Mouse (Mus musculus): ENCODE results near the gene Nrxn3. TPM values are rescaled to one million over a fixed set of nuclear protein-coding genes. Genes with fewer than 3 reads are reported as not detected.

The Nrxn3 gene
- polyA plus RNA-seq, 1 experiment, result 0.09 TPM

GRCm38 (mm10) chr12:89711791-89712190 lies 989.1 kb downstream of the Nrxn3 start:
- Histone ChIP-seq H3K27me3 (replicated peaks) (no peaks in the 10 kb centered on the region), H3K4me3 (replicated peaks) (no peak overlapping the region), H3K9me3 (peaks cover 3% of the 10 kb centered on the region; the same call in 1 of the 2 replicates), H3K4me1 (no peaks in the 10 kb centered on the region), H3K36me3 (replicated peaks; ENCODE audit: low read length) (no peaks in the 10 kb centered on the region)
- TF ChIP-seq GATA1 (IDR thresholded peaks at IDR 0.05; ENCODE audit: borderline replicate concordance, low read length) (no peak), FLI1 (IDR thresholded peaks at IDR 0.05; ENCODE audit: low read length) (no peak)

- no peaks in the 10 kb centered on the region for H3K36me3 ChIP-seq (replicated peaks; ENCODE audit: low read length)
- peak overlapping the region; percentile 74 for H3K4me3 ChIP-seq (replicated peaks)
- H3K9me3 ChIP-seq, result no peaks in the 10 kb centered on the region
- no peaks in the 10 kb centered on the region for H3K27me3 ChIP-seq (replicated peaks)
- peaks cover 5% of the 10 kb centered on the region; the same call in 1 of the 2 replicates for H3K4me1 ChIP-seq
- TF ChIP-seq FLI1 (IDR thresholded peaks at IDR 0.05; ENCODE audit: low read length), result no peak
- TF ChIP-seq GATA1 (IDR thresholded peaks at IDR 0.05; ENCODE audit: borderline replicate concordance, low read length), result no peak
Observed at GRCm38 (mm10) chr12:89719194-89720080, 996.8 kb downstream of the Nrxn3 start.

GRCm38 (mm10) chr12:89720945-89721344 lies 998.3 kb downstream of the Nrxn3 start:
- Histone ChIP-seq H3K4me1 (peaks cover 5% of the 10 kb centered on the region; the same call in 1 of the 2 replicates), H3K9me3 (no peaks in the 10 kb centered on the region), H3K4me3 (replicated peaks) (no peak overlapping the region), H3K27me3 (replicated peaks) (no peaks in the 10 kb centered on the region), H3K36me3 (replicated peaks; ENCODE audit: low read length) (no peaks in the 10 kb centered on the region)
- no peak for TF ChIP-seq FLI1 (IDR thresholded peaks at IDR 0.05; ENCODE audit: low read length)
- no peak for TF ChIP-seq GATA1 (IDR thresholded peaks at IDR 0.05; ENCODE audit: borderline replicate concordance, low read length)

GRCm38 (mm10) chr12:89722462-89722861 lies 999.8 kb downstream of the Nrxn3 start:
- H3K4me3 ChIP-seq (replicated peaks), result no peak overlapping the region
- no peaks in the 10 kb centered on the region for H3K27me3 ChIP-seq (replicated peaks)
- no peaks in the 10 kb centered on the region for H3K36me3 ChIP-seq (replicated peaks; ENCODE audit: low read length)
- no peak for TF ChIP-seq GATA1 (IDR thresholded peaks at IDR 0.05; ENCODE audit: borderline replicate concordance, low read length)
- TF ChIP-seq FLI1 (IDR thresholded peaks at IDR 0.05; ENCODE audit: low read length), result no peak
- peaks cover 4% of the 10 kb centered on the region; the same call in 1 of the 2 replicates for H3K9me3 ChIP-seq
- peaks cover 5% of the 10 kb centered on the region; the same call in 1 of the 2 replicates for H3K4me1 ChIP-seq

GRCm38 (mm10) chr12:89724048-89724447 lies 1001.4 kb downstream of the Nrxn3 start:
- Histone ChIP-seq H3K27me3 (replicated peaks) (no peaks in the 10 kb centered on the region), H3K4me3 (replicated peaks) (no peak overlapping the region), H3K9me3 (peaks cover 4% of the 10 kb centered on the region; the same call in 1 of the 2 replicates), H3K4me1 (peaks cover 4% of the 10 kb centered on the region; the same call in 1 of the 2 replicates), H3K36me3 (replicated peaks; ENCODE audit: low read length) (no peaks in the 10 kb centered on the region)
- no peak for TF ChIP-seq FLI1 (IDR thresholded peaks at IDR 0.05; ENCODE audit: low read length)
- TF ChIP-seq GATA1 (IDR thresholded peaks at IDR 0.05; ENCODE audit: borderline replicate concordance, low read length), result no peak

- Histone ChIP-seq H3K4me1 (peaks cover 3% of the 10 kb centered on the region; the same call in 1 of the 2 replicates), H3K36me3 (replicated peaks; ENCODE audit: low read length) (no peaks in the 10 kb centered on the region), H3K9me3 (no peaks in the 10 kb centered on the region), H3K4me3 (replicated peaks) (no peak overlapping the region), H3K27me3 (replicated peaks) (no peaks in the 10 kb centered on the region)
- TF ChIP-seq FLI1 (IDR thresholded peaks at IDR 0.05; ENCODE audit: low read length) (no peak), GATA1 (IDR thresholded peaks at IDR 0.05; ENCODE audit: borderline replicate concordance, low read length) (no peak)
Observed at GRCm38 (mm10) chr12:89742326-89742725, 1019.6 kb downstream of the Nrxn3 start.

GRCm38 (mm10) chr12:89742796-89743195 lies 1020.1 kb downstream of the Nrxn3 start:
- no peaks in the 10 kb centered on the region for H3K9me3 ChIP-seq
- H3K4me1 ChIP-seq, result no peaks in the 10 kb centered on the region
- H3K27me3 ChIP-seq (replicated peaks), result no peaks in the 10 kb centered on the region
- H3K4me3 ChIP-seq (replicated peaks), result no peak overlapping the region
- TF ChIP-seq GATA1 (IDR thresholded peaks at IDR 0.05; ENCODE audit: borderline replicate concordance, low read length) (no peak), FLI1 (IDR thresholded peaks at IDR 0.05; ENCODE audit: low read length) (no peak)
- H3K36me3 ChIP-seq (replicated peaks; ENCODE audit: low read length), result no peaks in the 10 kb centered on the region

GRCm38 (mm10) chr12:89764191-89765082 lies 1041.8 kb downstream of the Nrxn3 start:
- H3K36me3 ChIP-seq (replicated peaks; ENCODE audit: low read length), result no peaks in the 10 kb centered on the region
- TF ChIP-seq FLI1 (IDR thresholded peaks at IDR 0.05; ENCODE audit: low read length) (no peak), GATA1 (IDR thresholded peaks at IDR 0.05; ENCODE audit: borderline replicate concordance, low read length) (no peak)

GRCm38 (mm10) chr12:89765179-89765578 lies 1042.5 kb downstream of the Nrxn3 start:
- Histone ChIP-seq H3K4me1 (no peaks in the 10 kb centered on the region), H3K36me3 (replicated peaks; ENCODE audit: low read length) (no peaks in the 10 kb centered on the region), H3K9me3 (0 out of 2 replicates have a peak, but pooled peaks cover 7% of the 10 kb centered on the region), H3K4me3 (replicated peaks) (no peak overlapping the region), H3K27me3 (replicated peaks) (no peaks in the 10 kb centered on the region)
- TF ChIP-seq FLI1 (IDR thresholded peaks at IDR 0.05; ENCODE audit: low read length) (no peak), GATA1 (IDR thresholded peaks at IDR 0.05; ENCODE audit: borderline replicate concordance, low read length) (no peak)

More at GRCm38 (mm10) chr12:89764191-89765082, 1041.8 kb downstream of the Nrxn3 start:
- no peaks in the 10 kb centered on the region for H3K27me3 ChIP-seq (replicated peaks)
- H3K4me1 ChIP-seq, result no peaks in the 10 kb centered on the region
- 0 out of 2 replicates have a peak, but pooled peaks cover 7% of the 10 kb centered on the region for H3K9me3 ChIP-seq
- H3K4me3 ChIP-seq (replicated peaks), result no peak overlapping the region
